Mouse (Mus musculus) embryonic facial prominence, embryonic 10.5 days (tissue): Measurements from ENCODE around the gene Idua. TPM values are rescaled to one million over a fixed set of nuclear protein-coding genes. Genes with fewer than 3 reads are reported as not detected.

Experiments
- DNase-seq: peaks from one replicate; pipeline ENCODE4 v3.0.0-alpha.2; 2017; ENCODE audit warnings: low spot score
- H3K27ac ChIP-seq: fragments of 300-500 bp; sonication (generic); replicated peaks from 2 replicates; pipeline ENCODE4 v1.5.1; 2016; ENCODE audit warnings: mild to moderate bottlenecking
- H3K27me3 ChIP-seq: fragments of 300-500 bp; sonication (generic); replicated peaks from 2 replicates; pipeline ENCODE4 v1.6.1; 2016; ENCODE audit warnings: low read depth, mild to moderate bottlenecking; ENCODE audit not compliant: poor library complexity, severe bottlenecking
- H3K36me3 ChIP-seq: fragments of 300-500 bp; sonication (generic); replicated peaks from 2 replicates; pipeline ENCODE4 v1.6.1; 2016; ENCODE audit warnings: mild to moderate bottlenecking, moderate library complexity
- H3K4me1 ChIP-seq: fragments of 300-500 bp; sonication (generic); 2 replicates; pipeline ENCODE4 v1.6.1; 2016
- H3K4me3 ChIP-seq: fragments of 300-500 bp; sonication (generic); 2 replicates; pipeline ENCODE4 v1.5.1; 2016; ENCODE audit warnings: mild to moderate bottlenecking, moderate library complexity
- H3K9me3 ChIP-seq: fragments of 300-500 bp; sonication (generic); 2 replicates; pipeline ENCODE4 v1.6.1; 2016; ENCODE audit warnings: mild to moderate bottlenecking
- WGBS: fragments of 180-500 bp; shearing (Covaris S2); methylation state at CpG from one replicate; pipeline ENCODE4 v1.1.7; 2016; 5-methylcytosine and 5-hydroxymethylcytosine counted together
- polyA plus RNA-seq: library from polyadenylated mRNA; unstranded; fragments of >200 nt; fragmentation: Nextera tagmentation; extraction: Ambion mirVana; gene quantifications from 2 replicates; pipeline ENCODE4 v1.2.1, GENCODE M21; 2016

Idua gene
- polyA plus RNA-seq, 1 experiment from 2014 or later, result 9.3 TPM

GRCm38 (mm10) chr5:108646343-108646660, 13.8 kb upstream of the Idua start:
- no peak overlapping the region for H3K27ac ChIP-seq
- no peaks in the 10 kb centered on the region for H3K27me3 ChIP-seq
- H3K36me3 ChIP-seq, result peaks cover 77% of the 10 kb centered on the region
- DNase-seq, result no peak
- H3K4me1 ChIP-seq, result no peaks in the 10 kb centered on the region
- no peak overlapping the region for H3K4me3 ChIP-seq
- H3K9me3 ChIP-seq, result no peaks in the 10 kb centered on the region
- WGBS, result 94% methylated on average over 3 of the region's 3 CpGs

GRCm38 (mm10) chr5:108647311-108647710, 12.8 kb upstream of the Idua start:
- H3K27ac ChIP-seq, result no peak overlapping the region
- no peaks in the 10 kb centered on the region for H3K4me1 ChIP-seq
- peaks cover 78% of the 10 kb centered on the region for H3K36me3 ChIP-seq
- no peak overlapping the region for H3K4me3 ChIP-seq
- 92% methylated on average over 2 of the region's 2 CpGs for WGBS
- H3K27me3 ChIP-seq, result no peaks in the 10 kb centered on the region
- no peak for DNase-seq
- H3K9me3 ChIP-seq, result no peaks in the 10 kb centered on the region

GRCm38 (mm10) chr5:108647820-108648465, 12.2 kb upstream of the Idua start:
- no peak for DNase-seq
- Histone ChIP-seq H3K9me3 (no peaks in the 10 kb centered on the region), H3K4me1 (no peaks in the 10 kb centered on the region), H3K4me3 (no peak overlapping the region), H3K27ac (no peak overlapping the region), H3K36me3 (peaks cover 85% of the 10 kb centered on the region), H3K27me3 (no peaks in the 10 kb centered on the region)
- 91% methylated on average over 2 of the region's 2 CpGs for WGBS

GRCm38 (mm10) chr5:108648937-108649576, 11.1 kb upstream of the Idua start:
- Histone ChIP-seq H3K4me1 (no peaks in the 10 kb centered on the region), H3K36me3 (peaks cover 93% of the 10 kb centered on the region), H3K9me3 (no peaks in the 10 kb centered on the region), H3K27ac (no peak overlapping the region), H3K4me3 (no peak overlapping the region), H3K27me3 (no peaks in the 10 kb centered on the region)
- no peak for DNase-seq
- 89% methylated on average over 11 of the region's 11 CpGs for WGBS

- 87% methylated on average over 7 of the region's 7 CpGs for WGBS
- H3K4me3 ChIP-seq, result no peak overlapping the region
- peaks cover 95% of the 10 kb centered on the region for H3K36me3 ChIP-seq
- H3K27ac ChIP-seq, result no peak overlapping the region
- no peaks in the 10 kb centered on the region for H3K27me3 ChIP-seq
- no peak for DNase-seq
- H3K4me1 ChIP-seq, result no peaks in the 10 kb centered on the region
- H3K9me3 ChIP-seq, result no peaks in the 10 kb centered on the region
Measured at GRCm38 (mm10) chr5:108650341-108650740, 9.8 kb upstream of the Idua start.

GRCm38 (mm10) chr5:108651136-108651720, 8.9 kb upstream of the Idua start:
- no peaks in the 10 kb centered on the region for H3K9me3 ChIP-seq
- no peaks in the 10 kb centered on the region for H3K4me1 ChIP-seq
- H3K4me3 ChIP-seq, result no peak overlapping the region
- H3K36me3 ChIP-seq, result peaks cover 95% of the 10 kb centered on the region
- 80% methylated on average over 5 of the region's 5 CpGs for WGBS
- DNase-seq, result no peak
- no peak overlapping the region for H3K27ac ChIP-seq
- H3K27me3 ChIP-seq, result no peaks in the 10 kb centered on the region

- peak; percentile 47 for DNase-seq
- H3K9me3 ChIP-seq, result no peaks in the 10 kb centered on the region
- H3K4me1 ChIP-seq, result no peaks in the 10 kb centered on the region
- 61% methylated on average over 1 of the region's 1 CpGs for WGBS
- no peak overlapping the region for H3K4me3 ChIP-seq
- peaks cover 94% of the 10 kb centered on the region for H3K36me3 ChIP-seq
- no peak overlapping the region for H3K27ac ChIP-seq
- H3K27me3 ChIP-seq, result no peaks in the 10 kb centered on the region
Measured at GRCm38 (mm10) chr5:108651823-108652222, 8.3 kb upstream of the Idua start.

GRCm38 (mm10) chr5:108653341-108653740, 6.8 kb upstream of the Idua start:
- H3K36me3 ChIP-seq, result peaks cover 94% of the 10 kb centered on the region
- H3K4me3 ChIP-seq, result no peak overlapping the region
- no peaks in the 10 kb centered on the region for H3K9me3 ChIP-seq
- 89% methylated on average over 6 of the region's 6 CpGs for WGBS
- no peak for DNase-seq
- no peak overlapping the region for H3K27ac ChIP-seq
- no peaks in the 10 kb centered on the region for H3K4me1 ChIP-seq
- no peaks in the 10 kb centered on the region for H3K27me3 ChIP-seq

GRCm38 (mm10) chr5:108654444-108654990, 5.6 kb upstream of the Idua start:
- peaks cover 85% of the 10 kb centered on the region for H3K36me3 ChIP-seq
- no peaks in the 10 kb centered on the region for H3K27me3 ChIP-seq
- WGBS, result 94% methylated on average over 10 of the region's 10 CpGs
- no peak for DNase-seq
- peaks cover 7% of the 10 kb centered on the region for H3K4me1 ChIP-seq
- no peak overlapping the region for H3K27ac ChIP-seq
- no peak overlapping the region for H3K4me3 ChIP-seq
- no peaks in the 10 kb centered on the region for H3K9me3 ChIP-seq

- 96% methylated on average over 9 of the region's 9 CpGs for WGBS
Measured at GRCm38 (mm10) chr5:108655381-108655780, 4.8 kb upstream of the Idua start.

GRCm38 (mm10) chr5:108655891-108656650, 4.1 kb upstream of the Idua start:
- no peak overlapping the region for H3K4me3 ChIP-seq
- H3K27me3 ChIP-seq, result no peaks in the 10 kb centered on the region
- no peak overlapping the region for H3K27ac ChIP-seq
- no peak for DNase-seq
- no peaks in the 10 kb centered on the region for H3K9me3 ChIP-seq
- WGBS, result 94% methylated on average over 15 of the region's 15 CpGs
- peaks cover 18% of the 10 kb centered on the region for H3K4me1 ChIP-seq
- peaks cover 70% of the 10 kb centered on the region for H3K36me3 ChIP-seq

More at GRCm38 (mm10) chr5:108655381-108655780, 4.8 kb upstream of the Idua start:
- Histone ChIP-seq H3K36me3 (peaks cover 77% of the 10 kb centered on the region), H3K9me3 (no peaks in the 10 kb centered on the region), H3K27me3 (no peaks in the 10 kb centered on the region), H3K4me3 (no peak overlapping the region), H3K4me1 (peaks cover 15% of the 10 kb centered on the region), H3K27ac (no peak overlapping the region)
- DNase-seq, result no peak

- H3K27me3 ChIP-seq, result no peaks in the 10 kb centered on the region
- peaks cover 60% of the 10 kb centered on the region for H3K36me3 ChIP-seq
- no peak overlapping the region for H3K27ac ChIP-seq
- H3K4me1 ChIP-seq, result peaks cover 20% of the 10 kb centered on the region
- no peaks in the 10 kb centered on the region for H3K9me3 ChIP-seq
- DNase-seq, result no peak
- WGBS, result 85% methylated on average over 5 of the region's 5 CpGs
- H3K4me3 ChIP-seq, result no peak overlapping the region
Measured at GRCm38 (mm10) chr5:108657406-108657805, 2.7 kb upstream of the Idua start.
